ENCODE assay signal across 8 mouse cellular contexts in genomic region chr16:23520235-23520871, GRCm38 (mm10). TPM values are rescaled to one million over a fixed set of nuclear protein-coding genes. Genes with fewer than 3 reads are reported as not detected.
DNase-seq lines count a peak whose midpoint lies in the region; ATAC-seq and TF ChIP-seq lines count a peak whose summit lies in the region.

Rtp4 (plus strand) TSS chr16:23520291.
Masp1 (minus strand) TSS chr16:23520815.

- peak within 1 kb of the TSS; percentile 39 for H3K9ac ChIP-seq in midbrain, postnatal 0 days (replicated peaks; ENCODE audit: low read length, poor library complexity, severe bottlenecking)

- WGBS in midbrain, postnatal 0 days = 1% methylated on average over 12 of the region's 12 CpGs

- intact Hi-C loops in left cerebral cortex, postnatal 10 days (cut with DNase I) = no loop called here

- peak; percentile 42 to 63 for DNase-seq in left cerebral cortex, adult 18-20 months (ENCODE audit: low spot score in 2 of 2)
- DNase-seq in left cerebral cortex, postnatal 10 days (ENCODE audit: extremely low spot score in 1 of 2, low spot score in 2 of 2) = no peak
- DNase-seq in cerebellum, postnatal 10 days = peak; percentile 44 to 56
- DNase-seq in gastrocnemius, postnatal 25 days = peak; percentile 67
- peak; percentile 17 for DNase-seq in kidney, postnatal 14 days
- DNase-seq in midbrain, postnatal 0 days (ENCODE audit: low spot score) = peak; percentile 66
- no peak for DNase-seq in urinary bladder, adult 2 months (ENCODE audit: low spot score)

- H3K36me3 ChIP-seq in midbrain, postnatal 0 days (ENCODE audit: insufficient read depth, low read length) = no peaks in the 10 kb centered on the region

- no peak for TF ChIP-seq CTCF in midbrain, postnatal 0 days (IDR thresholded peaks at IDR 0.05)

- peaks cover 12% of the 10 kb centered on the region; the same call in 1 of the 2 replicates for H3K4me1 ChIP-seq in midbrain, postnatal 0 days (ENCODE audit: insufficient read depth, low read length)

- H3K9me3 ChIP-seq in midbrain, postnatal 0 days (ENCODE audit: low read length) = peaks cover under 1% of the 10 kb centered on the region; the same call in 1 of the 2 replicates

- H3K4me3 ChIP-seq in midbrain, postnatal 0 days (ENCODE audit: low read depth, low read length) = peak within 1 kb of the TSS; percentile 39

- H3K4me2 ChIP-seq in midbrain, postnatal 0 days (ENCODE audit: low read depth, low read length, poor library complexity, severe bottlenecking) = peak within 1 kb of the TSS; percentile 59

- peak; percentile 76; the same call in 1 of the 2 replicates for ATAC-seq in midbrain, postnatal 0 days (ENCODE audit: low FRiP score)
- ATAC-seq in megakaryocyte, adult 5-6 weeks (ENCODE audit: poor library complexity, severe bottlenecking) = no peak

- peak within 1 kb of the TSS; percentile 81 for H3K27ac ChIP-seq in midbrain, postnatal 0 days (ENCODE audit: low read depth, low read length)

- H3K27me3 ChIP-seq in midbrain, postnatal 0 days (ENCODE audit: insufficient read depth, low read length) = no peaks in the 10 kb centered on the region

RNA-seq across cellular contexts. Expression of gene Rtp4, which starts in this region (rescaled TPM):
- 1 to 10 TPM in 1 of 2 experiments, under 1 TPM in 1; 0.95 to 1.1 TPM for total RNA-seq in left cerebral cortex, adult 18-20 months (2021)
- 1 to 10 TPM in 1 of 2 experiments, not detected in 1; 1.7 TPM for total RNA-seq in left cerebral cortex, postnatal 10 days (2021)
- total RNA-seq in gastrocnemius, postnatal 25 days (2021) = 1 to 10 TPM; 1.9 to 2.0 TPM
- total RNA-seq in midbrain, postnatal 0 days (2014; rRNA removed) = 8.4 and 12.1 TPM in 2 replicates
- polyA plus RNA-seq in midbrain, postnatal 0 days (2015; fragmentation: Nextera tagmentation; extraction: Ambion mirVana) = 6.3 and 8.8 TPM in 2 replicates
- total RNA-seq in megakaryocyte, adult 5-6 weeks (2015) = 31.7 and 42.7 TPM in 2 replicates
- 25.1 and 25.3 TPM in 2 replicates for total RNA-seq in megakaryocyte, adult 5-6 weeks (2017)
- 20.3 and 24.0 TPM in 2 replicates for polyA plus RNA-seq in urinary bladder, adult 2 months (2012; rRNA removed)

RNA-seq across cellular contexts. Expression of gene Masp1, which starts in this region (rescaled TPM):
- 10 to 100 TPM; 11.6 to 13.7 TPM for total RNA-seq in left cerebral cortex, adult 18-20 months (2021)
- 10 to 100 TPM; 19.8 to 20.9 TPM for total RNA-seq in left cerebral cortex, postnatal 10 days (2021)
- total RNA-seq in gastrocnemius, postnatal 25 days (2021) = 10 to 100 TPM; 14.7 to 18.6 TPM
- total RNA-seq in midbrain, postnatal 0 days (2014; rRNA removed) = 29.7 and 32.8 TPM in 2 replicates
- polyA plus RNA-seq in midbrain, postnatal 0 days (2015; fragmentation: Nextera tagmentation; extraction: Ambion mirVana) = 21.4 and 22.6 TPM in 2 replicates
- total RNA-seq in megakaryocyte, adult 5-6 weeks (2015) = not detected in 2 replicates
- not detected in 2 replicates for total RNA-seq in megakaryocyte, adult 5-6 weeks (2017)
- 2.3 and 2.6 TPM in 2 replicates for polyA plus RNA-seq in urinary bladder, adult 2 months (2012; rRNA removed)

Comparison
In these comparisons a context has a peak if more than half of its experiments do, and no peak if none do; other contexts are left out.
1. RNA of gene Masp1 (total RNA-seq): 29.7 to 32.8 TPM in midbrain, postnatal 0 days, 19.8 to 20.9 TPM in left cerebral cortex, postnatal 10 days, 14.7 to 18.6 TPM in gastrocnemius, postnatal 25 days and 11.6 to 13.7 TPM in left cerebral cortex, adult 18-20 months; not detected in megakaryocyte, adult 5-6 weeks; every median in the first group is over 10 times any median in the second.
2. DNase-seq: peak in left cerebral cortex, adult 18-20 months (2 of 2), cerebellum, postnatal 10 days (2 of 2), gastrocnemius, postnatal 25 days (single experiment), kidney, postnatal 14 days (single experiment) and midbrain, postnatal 0 days (single experiment); none in left cerebral cortex, postnatal 10 days (0 of 2) and urinary bladder, adult 2 months (single experiment).